Mouse (Mus musculus) naive thymus-derived CD4-positive, alpha-beta T cell, adult 2 months (primary cell): ENCODE results near the gene Gpm6b.

Experiments used
- DNase-seq: peaks from one replicate; pipeline ENCODE4 v3.0.0-alpha.2; 2011; ENCODE audit warnings: low read depth

The Gpm6b gene

GRCm38 (mm10) chrX:166238831-166239460 lies at the start of gene Gpm6b:
TSS of gene Gpm6b (plus strand) at chrX:166238911.
- DNase-seq, result no peak

GRCm38 (mm10) chrX:166196327-166196726 lies 42.4 kb upstream of the Gpm6b start:
- DNase-seq, result no peak

GRCm38 (mm10) chrX:166198266-166198665 lies 40.4 kb upstream of the Gpm6b start:
- no peak for DNase-seq

- DNase-seq, result no peak
Measured at GRCm38 (mm10) chrX:166199812-166200211, 38.9 kb upstream of the Gpm6b start.

GRCm38 (mm10) chrX:166214576-166214975 lies 24.1 kb upstream of the Gpm6b start:
- DNase-seq, result no peak

- no peak for DNase-seq
Measured at GRCm38 (mm10) chrX:166216248-166216647, 22.5 kb upstream of the Gpm6b start.

- no peak for DNase-seq
Measured at GRCm38 (mm10) chrX:166216720-166217119, 22.0 kb upstream of the Gpm6b start.

- DNase-seq, result no peak
Measured at GRCm38 (mm10) chrX:166219331-166219730, 19.4 kb upstream of the Gpm6b start.

GRCm38 (mm10) chrX:166226856-166227255 lies 11.9 kb upstream of the Gpm6b start:
- no peak for DNase-seq

GRCm38 (mm10) chrX:166229750-166230149 lies 9.0 kb upstream of the Gpm6b start:
- DNase-seq, result no peak

- no peak for DNase-seq
Measured at GRCm38 (mm10) chrX:166230515-166231267, 8.0 kb upstream of the Gpm6b start.

- no peak for DNase-seq
Measured at GRCm38 (mm10) chrX:166236131-166236530, 2.6 kb upstream of the Gpm6b start.

- DNase-seq, result no peak
Measured at GRCm38 (mm10) chrX:166239520-166239919, 809 bp downstream of the Gpm6b start.

- no peak for DNase-seq
Measured at GRCm38 (mm10) chrX:166240751-166241150, 2.0 kb downstream of the Gpm6b start.

- no peak for DNase-seq
Measured at GRCm38 (mm10) chrX:166243261-166243885, 4.7 kb downstream of the Gpm6b start.

GRCm38 (mm10) chrX:166271489-166271888 lies 32.8 kb downstream of the Gpm6b start:
- no peak for DNase-seq

GRCm38 (mm10) chrX:166272646-166273045 lies 33.9 kb downstream of the Gpm6b start:
- no peak for DNase-seq

GRCm38 (mm10) chrX:166279861-166280260 lies 41.1 kb downstream of the Gpm6b start:
- DNase-seq, result no peak

- no peak for DNase-seq
Measured at GRCm38 (mm10) chrX:166286760-166287483, 48.2 kb downstream of the Gpm6b start.

GRCm38 (mm10) chrX:166291266-166291665 lies 52.6 kb downstream of the Gpm6b start:
- no peak for DNase-seq

- no peak for DNase-seq
Measured at GRCm38 (mm10) chrX:166293465-166293864, 54.8 kb downstream of the Gpm6b start.

- no peak for DNase-seq
Measured at GRCm38 (mm10) chrX:166302791-166303190, 64.1 kb downstream of the Gpm6b start.
